11 mouse cellular contexts compared by ENCODE assay signal in the genomic region with DNA sequence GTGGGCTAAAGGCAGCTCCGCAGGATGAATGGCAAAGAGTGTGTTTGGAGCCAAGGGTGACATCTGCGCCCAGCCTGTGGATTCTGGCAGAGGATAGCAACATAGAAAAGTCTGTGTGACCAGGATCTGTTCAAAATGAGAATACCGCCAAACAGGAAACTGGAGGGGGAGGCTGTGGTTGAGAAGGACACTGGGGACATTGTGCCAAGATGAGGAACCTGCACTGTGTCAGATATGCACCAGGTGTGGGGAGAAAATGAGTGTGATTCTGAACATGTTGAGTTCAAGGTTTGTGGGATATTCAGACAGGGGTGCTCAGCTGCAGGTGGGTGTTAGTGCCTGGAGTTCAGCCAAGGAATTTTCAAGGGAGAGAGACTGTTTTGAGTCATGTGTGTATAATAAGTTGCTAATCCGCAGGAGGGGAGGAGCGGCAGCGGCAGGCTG. TPM values are rescaled to one million over a fixed set of nuclear protein-coding genes. Genes with fewer than 3 reads are reported as not detected.
DNase-seq lines count a peak whose midpoint lies in the region; ATAC-seq lines count a peak whose summit lies in the region.
"Had no signal": no experiment of that assay in that cellular context is flagged by ENCODE, and none has a peak within 500 bp of the region (broad histone marks: within the 10 kb centered on the region; RNA-seq: fewer than 3 reads in every experiment).

No protein-coding gene starts in this region.

- 0 out of 2 replicates have a peak, but pooled peaks cover 5% of the 10 kb centered on the region for H3K27me3 ChIP-seq in limb, embryonic 13.5 days
- peaks cover 16% of the 10 kb centered on the region for H3K27me3 ChIP-seq in limb, embryonic 10.5 days (ENCODE audit: low read depth, poor library complexity, severe bottlenecking)
- H3K27me3 ChIP-seq in megakaryocyte, embryonic 14.5 days (replicated peaks) = peaks cover 2% of the 10 kb centered on the region
- H3K27me3 ChIP-seq: hindbrain, embryonic 15.5 days had no signal

- 0 out of 2 replicates have a peak overlapping the region, but pooled peaks have one; percentile 44 for H3K27ac ChIP-seq in limb, embryonic 13.5 days
- no peak overlapping the region for H3K27ac ChIP-seq in limb, embryonic 10.5 days
- H3K27ac ChIP-seq: hindbrain, embryonic 15.5 days had no signal

- H3K4me1 ChIP-seq in limb, embryonic 13.5 days = peaks cover 16% of the 10 kb centered on the region
- H3K4me1 ChIP-seq in limb, embryonic 10.5 days = no peaks in the 10 kb centered on the region
- H3K4me1 ChIP-seq in megakaryocyte, embryonic 14.5 days = peaks cover 62% of the 10 kb centered on the region
- H3K4me1 ChIP-seq: hindbrain, embryonic 15.5 days had no signal

- ATAC-seq in limb, embryonic 13.5 days (ENCODE audit: low FRiP score, low read depth) = peak; percentile 28; the same call in 1 of the 2 replicates

- DNase-seq in limb, embryonic 10.5 days (ENCODE audit: low spot score) = no peak
- DNase-seq in NIH3T3 (ENCODE audit: low read depth) = peak; percentile 59
- peak; percentile 69 to 80 for DNase-seq in cerebellum, postnatal 10 days
- no peak for DNase-seq in natural killer cell, adult 2 months (ENCODE audit: low spot score in 2 of 2)
- no peak for DNase-seq in kidney, adult 18-20 months
- DNase-seq in embryo, embryonic 10.5 days (ENCODE audit: low spot score) = no peak
- DNase-seq: midbrain, embryonic 14.5 days; retina, postnatal 1 day had no signal

- no peaks in the 10 kb centered on the region for H3K36me3 ChIP-seq in limb, embryonic 13.5 days
- no peaks in the 10 kb centered on the region for H3K36me3 ChIP-seq in limb, embryonic 10.5 days
- H3K36me3 ChIP-seq in megakaryocyte, embryonic 14.5 days (replicated peaks; ENCODE audit: low read length) = no peaks in the 10 kb centered on the region
- H3K36me3 ChIP-seq: hindbrain, embryonic 15.5 days had no signal

- 0 out of 2 replicates have a peak overlapping the region, but pooled peaks have one; percentile 13 for H3K9ac ChIP-seq in limb, embryonic 13.5 days
- H3K9ac ChIP-seq: hindbrain, embryonic 15.5 days had no signal

- WGBS in limb, embryonic 13.5 days = 46% methylated on average over 6 of the region's 6 CpGs
- 80% methylated on average over 6 of the region's 6 CpGs for WGBS in limb, embryonic 10.5 days

- H3K4me3 ChIP-seq in limb, embryonic 13.5 days = no peak overlapping the region
- no peak overlapping the region for H3K4me3 ChIP-seq in limb, embryonic 10.5 days
- peak overlapping the region; percentile 34 for H3K4me3 ChIP-seq in megakaryocyte, embryonic 14.5 days (replicated peaks)
- H3K4me3 ChIP-seq: hindbrain, embryonic 15.5 days had no signal

- no peaks in the 10 kb centered on the region for H3K9me3 ChIP-seq in limb, embryonic 13.5 days
- H3K9me3 ChIP-seq in limb, embryonic 10.5 days (replicated peaks) = no peaks in the 10 kb centered on the region
- H3K9me3 ChIP-seq in megakaryocyte, embryonic 14.5 days = no peaks in the 10 kb centered on the region
- H3K9me3 ChIP-seq: hindbrain, embryonic 15.5 days had no signal

- H3K4me2 ChIP-seq in limb, embryonic 13.5 days (replicated peaks) = no peak overlapping the region
- H3K4me2 ChIP-seq: hindbrain, embryonic 15.5 days had no signal

RNA-seq across cellular contexts. Expression of a gene that starts 6.8 kb away (rescaled TPM):
- polyA plus RNA-seq in limb, embryonic 13.5 days (2015; fragmentation: Nextera tagmentation; extraction: Ambion mirVana) = 19.6 and 19.8 TPM in 2 replicates
- polyA plus RNA-seq in limb, embryonic 10.5 days (2016; fragmentation: Nextera tagmentation; extraction: Ambion mirVana) = 20.6 and 21.8 TPM in 2 replicates
- polyA plus RNA-seq in megakaryocyte, embryonic 14.5 days (2012; ENCODE audit: insufficient read depth, low replicate concordance) = 102 and 296 TPM in 2 replicates

RNA-seq across cellular contexts. Expression of a gene that starts 7.5 kb away (rescaled TPM):
- polyA plus RNA-seq in limb, embryonic 13.5 days (2015; fragmentation: Nextera tagmentation; extraction: Ambion mirVana) = 1.5 and 1.9 TPM in 2 replicates
- polyA plus RNA-seq in limb, embryonic 10.5 days (2016; fragmentation: Nextera tagmentation; extraction: Ambion mirVana) = 1.1 TPM in 2 replicates
- polyA plus RNA-seq in megakaryocyte, embryonic 14.5 days (2012; ENCODE audit: insufficient read depth, low replicate concordance) = 165 and 265 TPM in 2 replicates

Comparison
In these comparisons a context has a peak if more than half of its experiments do, and no peak if none do; other contexts are left out.
1. DNase-seq: peak in NIH3T3 (single experiment) and cerebellum, postnatal 10 days (2 of 2); none in limb, embryonic 10.5 days (single experiment), natural killer cell, adult 2 months (0 of 2), kidney, adult 18-20 months (single experiment) and embryo, embryonic 10.5 days (single experiment).
2. RNA of a gene that starts 7.5 kb away (polyA plus RNA-seq): 165 to 265 TPM in megakaryocyte, embryonic 14.5 days; 1.5 to 1.9 TPM in limb, embryonic 13.5 days and 1.1 TPM in limb, embryonic 10.5 days; every median in the first group is over 10 times any median in the second.